13 mouse cellular contexts compared by ENCODE assay signal in genomic region chr8:79386358-79386757, GRCm38 (mm10). TPM values are rescaled to one million over a fixed set of nuclear protein-coding genes. Genes with fewer than 3 reads are reported as not detected.
DNase-seq lines count a peak whose midpoint lies in the region; TF ChIP-seq lines count a peak whose summit lies in the region.
"Had no signal": no experiment of that assay in that cellular context is flagged by ENCODE, and none has a peak within 500 bp of the region (broad histone marks: within the 10 kb centered on the region; RNA-seq: fewer than 3 reads in every experiment).

No protein-coding gene starts in this region.

- peak; percentile 60 for TF ChIP-seq CTCF in layer of hippocampus, adult 2 months (conservative IDR thresholded peaks at IDR 0.05)
- peak; percentile 49 for TF ChIP-seq CTCF in ES-Bruce4 (IDR thresholded peaks at IDR 0.05; ENCODE audit: low read depth, low read length)

- H3K27ac ChIP-seq in layer of hippocampus, adult 2 months, result no peak overlapping the region
- H3K27ac ChIP-seq in ES-Bruce4 (ENCODE audit: insufficient read depth, low read length), result no peak overlapping the region
- H3K27ac ChIP-seq: forebrain, embryonic 13.5 days; midbrain, embryonic 12.5 days had no signal

- TF ChIP-seq POLR2A in ES-Bruce4 (IDR thresholded peaks at IDR 0.05; ENCODE audit: insufficient read depth, low read length), result no peak

- H3K4me1 ChIP-seq in ES-Bruce4 (ENCODE audit: control insufficient read depth, insufficient read depth, low read length), result peaks cover 2% of the 10 kb centered on the region

- DNase-seq in adrenal gland, postnatal 14 days, result peak; percentile 23
- no peak for DNase-seq in adrenal gland, postnatal 25 days
- DNase-seq in layer of hippocampus, adult 2 months (ENCODE audit: low spot score in 2 of 2), result no peak
- DNase-seq in layer of hippocampus, adult 11-12 months (ENCODE audit: low spot score), result no peak
- peak; percentile 32 for DNase-seq in induced T-regulatory cell, adult 2 months (ENCODE audit: low read depth)
- no peak for DNase-seq in spleen, postnatal 4 days (ENCODE audit: low spot score in 2 of 2)
- no peak for DNase-seq in right cerebral cortex, adult 18-20 months
- DNase-seq: cerebellum, adult 9-10 months; gastrocnemius, postnatal 14 days; heart, postnatal 10 days had no signal

- H3K4me3 ChIP-seq in layer of hippocampus, adult 2 months, result no peak overlapping the region
- H3K4me3 ChIP-seq in ES-Bruce4 (ENCODE audit: low read depth, low read length), result no peak overlapping the region
- H3K4me3 ChIP-seq: forebrain, embryonic 13.5 days; midbrain, embryonic 12.5 days had no signal

- no peaks in the 10 kb centered on the region for H3K36me3 ChIP-seq in ES-Bruce4 (ENCODE audit: control insufficient read depth, insufficient read depth, low read length, poor library complexity, severe bottlenecking)

- H3K9me3 ChIP-seq in ES-Bruce4 (replicated peaks; ENCODE audit: control insufficient read depth, insufficient read depth, low read length, poor library complexity, severe bottlenecking), result no peaks in the 10 kb centered on the region; the same call in 1 of the 2 replicates
- H3K9me3 ChIP-seq: midbrain, embryonic 12.5 days had no signal

- no peaks in the 10 kb centered on the region for H3K27me3 ChIP-seq in ES-Bruce4 (ENCODE audit: control insufficient read depth, insufficient read depth, low read length, poor library complexity, severe bottlenecking)
- H3K27me3 ChIP-seq: forebrain, embryonic 13.5 days; midbrain, embryonic 12.5 days had no signal

- H3K9ac ChIP-seq in ES-Bruce4 (ENCODE audit: low read depth, poor library complexity, severe bottlenecking), result no peak overlapping the region
- H3K9ac ChIP-seq: forebrain, embryonic 13.5 days; midbrain, embryonic 12.5 days had no signal

- TF ChIP-seq EP300 in ES-Bruce4 (IDR thresholded peaks at IDR 0.05; ENCODE audit: insufficient read depth, low read depth, low read length), result no peak

RNA-seq across cellular contexts. Expression of gene Smad1, which starts 13.0 kb away (rescaled TPM):
- 30.6 and 42.4 TPM in 2 replicates for total RNA-seq in adrenal gland, postnatal 14 days (2021)
- 29.8 and 30.5 TPM in 2 replicates for total RNA-seq in adrenal gland, postnatal 25 days (2021)
- 10 to 100 TPM; 23.9 to 24.5 TPM for total RNA-seq in layer of hippocampus, adult 2 months (2021)
- 23.7 and 23.8 TPM in 2 replicates for polyA plus RNA-seq in ES-Bruce4 (2011; ENCODE audit: insufficient read depth, insufficient read length, low read depth, missing spikeins)

Comparison
In these comparisons a context has a peak if more than half of its experiments do, and no peak if none do; other contexts are left out.
1. DNase-seq: peak in adrenal gland, postnatal 14 days (single experiment) and induced T-regulatory cell, adult 2 months (single experiment); none in adrenal gland, postnatal 25 days (single experiment), layer of hippocampus, adult 2 months (0 of 2), layer of hippocampus, adult 11-12 months (single experiment), spleen, postnatal 4 days (0 of 2) and right cerebral cortex, adult 18-20 months (single experiment).